Mouse (Mus musculus): Measurements from ENCODE around the gene Zfp101.

Zfp101 gene

GRCm38 (mm10) chr17:33394182-33395034 lies at the start of gene Zfp101:
Gene Zfp101 (minus strand): TSS chr17:33394641.
- DNase-seq (ENCODE audit: low spot score) = peak; percentile 78

- DNase-seq (ENCODE audit: low spot score) = no peak
Measured at GRCm38 (mm10) chr17:33441159-33441558, 46.7 kb upstream of the Zfp101 start.

GRCm38 (mm10) chr17:33439922-33440321 lies 45.5 kb upstream of the Zfp101 start:
- DNase-seq (ENCODE audit: low spot score) = no peak

- peak; percentile 56 for DNase-seq (ENCODE audit: low spot score)
Measured at GRCm38 (mm10) chr17:33439148-33439547, 44.7 kb upstream of the Zfp101 start.

- DNase-seq (ENCODE audit: low spot score) = no peak
Measured at GRCm38 (mm10) chr17:33432019-33432946, 37.8 kb upstream of the Zfp101 start, which contains the start of gene Actl9. Gene Actl9 (plus strand): TSS chr17:33432896.

- no peak for DNase-seq (ENCODE audit: low spot score)
Measured at GRCm38 (mm10) chr17:33392271-33392670, 2.2 kb downstream of the Zfp101 start.

- no peak for DNase-seq (ENCODE audit: low spot score)
Measured at GRCm38 (mm10) chr17:33385705-33386104, 8.7 kb downstream of the Zfp101 start.

GRCm38 (mm10) chr17:33372795-33373194 lies 21.6 kb downstream of the Zfp101 start:
- DNase-seq (ENCODE audit: low spot score) = no peak

GRCm38 (mm10) chr17:33358411-33359384 lies 35.7 kb downstream of the Zfp101 start, which contains the start of gene Zfp81:
Gene Zfp81 (minus strand): TSS chr17:33358878.
- DNase-seq (ENCODE audit: low spot score) = peak; percentile 76

GRCm38 (mm10) chr17:33352981-33353380 lies 41.5 kb downstream of the Zfp101 start:
- DNase-seq (ENCODE audit: low spot score) = no peak
